ENCODE assay signal across 22 mouse cellular contexts in the genomic region with DNA sequence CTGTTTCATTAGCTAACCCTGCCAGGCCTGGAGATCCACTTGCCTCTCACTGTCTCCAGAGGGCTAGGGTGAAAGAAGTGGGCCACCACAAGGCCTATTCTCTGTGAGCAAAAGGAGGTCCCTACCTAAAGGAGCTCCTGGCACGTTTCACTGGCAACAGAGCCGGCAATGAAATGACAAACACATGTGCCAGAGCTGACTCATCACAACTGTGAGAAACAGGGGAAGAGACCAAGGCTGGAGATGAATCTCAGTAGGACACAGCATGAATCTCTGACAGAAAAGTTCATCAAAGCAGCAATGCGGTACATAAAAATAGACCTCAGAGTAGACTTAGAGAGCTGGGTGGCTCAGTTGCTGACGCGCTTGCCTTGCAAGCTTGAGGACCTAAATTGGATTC. TPM values are rescaled to one million over a fixed set of nuclear protein-coding genes. Genes with fewer than 3 reads are reported as not detected.
DNase-seq lines count a peak whose midpoint lies in the region; ATAC-seq lines count a peak whose summit lies in the region.
"Had no signal": no experiment of that assay in that cellular context is flagged by ENCODE, and none has a peak within 500 bp of the region (broad histone marks: within the 10 kb centered on the region; RNA-seq: fewer than 3 reads in every experiment).

No protein-coding gene starts in this region.

- DNase-seq in frontal cortex, postnatal 10 days (ENCODE audit: low spot score in 2 of 2) = no peak
- peak; percentile 91 for DNase-seq in 3T3-L1 (ENCODE audit: low read depth, low spot score)
- peak; percentile 90 for DNase-seq in NIH3T3 (ENCODE audit: low read depth)
- DNase-seq in brain, adult 2 months (ENCODE audit: low read depth, low spot score) = peak; percentile 79
- DNase-seq in forebrain, embryonic 11.5 days (ENCODE audit: low spot score) = no peak
- DNase-seq: cerebellum, adult 11-12 months; gastrocnemius, adult 2 months; heart, adult 11 months; heart, postnatal 36 days; kidney, adult 11 months; kidney, postnatal 10 days; lung, postnatal 10 days; right cerebral cortex, postnatal 14 days; thymus, postnatal 14 days had no signal

- H3K4me2 ChIP-seq in forebrain, embryonic 11.5 days (ENCODE audit: low read depth, low read length, severe bottlenecking) = no peak overlapping the region
- H3K4me2 ChIP-seq: forebrain, embryonic 12.5 days; heart, embryonic 13.5 days; hindbrain, embryonic 15.5 days; limb, embryonic 15.5 days had no signal

- H3K36me3 ChIP-seq in forebrain, embryonic 11.5 days (ENCODE audit: control insufficient read depth, insufficient read depth, low read length) = no peaks in the 10 kb centered on the region
- H3K36me3 ChIP-seq: forebrain, embryonic 12.5 days; heart, embryonic 13.5 days; hindbrain, embryonic 15.5 days had no signal

- no peaks in the 10 kb centered on the region for H3K9me3 ChIP-seq in forebrain, embryonic 11.5 days (ENCODE audit: control insufficient read depth, low read length)
- H3K9me3 ChIP-seq: forebrain, embryonic 12.5 days; heart, embryonic 13.5 days; hindbrain, embryonic 15.5 days; limb, embryonic 15.5 days; megakaryocyte, embryonic 14.5 days had no signal

- ATAC-seq in frontal cortex, adult (ENCODE audit: low TSS enrichment) = peak; percentile 77
- no peak for ATAC-seq in CD4-positive, CD25-positive, alpha-beta regulatory T cell, adult 4 months
- no peak for ATAC-seq in forebrain, embryonic 11.5 days (replicated peaks; ENCODE audit: low FRiP score)
- ATAC-seq: midbrain, embryonic 16.5 days had no signal

- H3K27ac ChIP-seq in forebrain, embryonic 11.5 days (ENCODE audit: low read depth, low read length) = no peak overlapping the region
- H3K27ac ChIP-seq: forebrain, embryonic 12.5 days; gastrocnemius, adult 2 months; heart, embryonic 13.5 days; hindbrain, embryonic 15.5 days; limb, embryonic 15.5 days had no signal

- no peaks in the 10 kb centered on the region for H3K27me3 ChIP-seq in forebrain, embryonic 11.5 days (ENCODE audit: control insufficient read depth, insufficient read depth, low read length)
- H3K27me3 ChIP-seq: forebrain, embryonic 12.5 days; heart, embryonic 13.5 days; hindbrain, embryonic 15.5 days; limb, embryonic 15.5 days; megakaryocyte, embryonic 14.5 days had no signal

- H3K9ac ChIP-seq in forebrain, embryonic 11.5 days (ENCODE audit: low read length) = no peak overlapping the region
- H3K9ac ChIP-seq: forebrain, embryonic 12.5 days; heart, embryonic 13.5 days; hindbrain, embryonic 15.5 days; limb, embryonic 15.5 days had no signal

- H3K4me3 ChIP-seq in forebrain, embryonic 11.5 days (ENCODE audit: low read depth, low read length) = no peak overlapping the region
- H3K4me3 ChIP-seq: forebrain, embryonic 12.5 days; gastrocnemius, adult 2 months; heart, embryonic 13.5 days; hindbrain, embryonic 15.5 days; limb, embryonic 15.5 days; megakaryocyte, embryonic 14.5 days had no signal

- H3K4me1 ChIP-seq in forebrain, embryonic 11.5 days (replicated peaks; ENCODE audit: control insufficient read depth, insufficient read depth, low read length) = no peaks in the 10 kb centered on the region

- WGBS in forebrain, embryonic 11.5 days = 70% methylated on average over 5 of the region's 5 CpGs

RNA-seq across cellular contexts. Expression of a gene that starts 5.0 kb away (rescaled TPM):
- 100 to 1,000 TPM; 107 to 148 TPM for polyA plus RNA-seq in CD4-positive, CD25-positive, alpha-beta regulatory T cell, adult 4 months (2017; shearing (Covaris generic))
- polyA plus RNA-seq in forebrain, embryonic 11.5 days (2014; fragmentation: Nextera tagmentation; extraction: Ambion mirVana) = 290 and 324 TPM in 2 replicates

RNA-seq across cellular contexts. Expression of a gene that starts 7.6 kb away (rescaled TPM):
- polyA plus RNA-seq in CD4-positive, CD25-positive, alpha-beta regulatory T cell, adult 4 months (2017; shearing (Covaris generic)) = 100 to 1,000 TPM; 146 to 147 TPM
- 104 and 112 TPM in 2 replicates for polyA plus RNA-seq in forebrain, embryonic 11.5 days (2014; fragmentation: Nextera tagmentation; extraction: Ambion mirVana)

RNA-seq across cellular contexts. Expression of a gene that starts 46.9 kb away (rescaled TPM):
- 10 to 100 TPM in 1 of 2 experiments, 1 to 10 TPM in 1; 8.9 to 16.5 TPM for polyA plus RNA-seq in CD4-positive, CD25-positive, alpha-beta regulatory T cell, adult 4 months (2017; shearing (Covaris generic))
- 8.0 and 9.2 TPM in 2 replicates for polyA plus RNA-seq in forebrain, embryonic 11.5 days (2014; fragmentation: Nextera tagmentation; extraction: Ambion mirVana)

Comparison
In these comparisons a context has a peak if more than half of its experiments do, and no peak if none do; other contexts are left out.
1. DNase-seq: peak in 3T3-L1 (single experiment), NIH3T3 (single experiment) and brain, adult 2 months (single experiment); none in frontal cortex, postnatal 10 days (0 of 2) and forebrain, embryonic 11.5 days (single experiment).